Mouse (Mus musculus): ENCODE data around the gene Dcp1a.

DNA sequence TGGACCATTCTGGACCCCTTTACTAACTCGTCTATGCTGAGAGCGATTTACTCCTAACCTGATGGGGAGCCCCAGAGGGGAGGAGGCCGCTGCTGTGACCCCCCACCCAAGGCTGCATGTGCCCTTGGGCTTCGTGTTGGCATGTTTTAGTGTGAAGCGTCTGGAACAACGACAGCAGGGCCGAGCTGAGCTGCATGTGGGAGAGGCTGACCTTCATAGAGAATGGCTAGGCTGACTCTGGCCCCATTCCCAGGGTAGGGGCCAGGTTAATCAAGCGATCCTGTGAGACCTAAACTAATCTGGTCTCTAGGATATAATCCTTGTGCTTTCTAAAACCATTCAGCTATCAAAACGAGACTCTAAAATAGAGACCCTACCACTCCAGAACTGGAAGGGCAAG is 78.4 kb downstream of the Dcp1a start:
- no peak for TF ChIP-seq CTCF (IDR thresholded peaks at IDR 0.05; ENCODE audit: low read depth)
- TF ChIP-seq EP300 (IDR thresholded peaks at IDR 0.05; ENCODE audit: low read depth) = no peak

Measured in liver, embryonic 14.5 days (tissue).